Mouse (Mus musculus): ENCODE measurements around the gene Rbm44.

DNA sequence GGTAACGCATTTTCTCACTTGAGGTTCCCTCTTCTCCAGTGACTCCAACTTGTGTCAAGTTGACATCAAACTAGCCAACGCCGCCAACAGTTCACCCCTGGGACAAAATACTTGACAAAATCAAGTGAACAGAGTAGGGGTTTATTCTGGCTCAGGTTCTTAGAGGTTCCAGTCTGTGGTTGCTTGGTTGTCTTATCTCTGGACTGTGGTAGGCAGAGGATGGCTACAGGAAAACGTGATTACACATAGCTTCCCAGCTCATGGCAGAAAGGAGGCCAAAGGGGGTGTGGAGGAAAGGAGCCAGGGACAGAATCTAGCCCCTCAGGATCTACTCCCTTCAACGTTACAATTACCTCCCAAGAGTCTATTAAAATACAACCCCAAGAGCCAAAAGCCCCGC, 41.8 kb downstream of the Rbm44 start:
- TF ChIP-seq CTCF (IDR thresholded peaks at IDR 0.05; ENCODE audit: borderline replicate concordance, insufficient read depth, low read depth, low read length) (no peak), POLR2A (IDR thresholded peaks at IDR 0.05; ENCODE audit: borderline replicate concordance, insufficient read depth, low read length) (no peak)

All from cerebellum, adult 2 months (tissue).